Mouse (Mus musculus): ENCODE measurements around the gene Gm28047. TPM values are rescaled to one million over a fixed set of nuclear protein-coding genes. Genes with fewer than 3 reads are reported as not detected.
"Not testable (repeated sequence)": the region's sequence is repeated elsewhere in the genome, so short reads cannot be mapped to it uniquely, and the experiment has no call there.

The Gm28047 gene
- polyA plus RNA-seq, 1 experiment from 2014 or later: not detected

DNA sequence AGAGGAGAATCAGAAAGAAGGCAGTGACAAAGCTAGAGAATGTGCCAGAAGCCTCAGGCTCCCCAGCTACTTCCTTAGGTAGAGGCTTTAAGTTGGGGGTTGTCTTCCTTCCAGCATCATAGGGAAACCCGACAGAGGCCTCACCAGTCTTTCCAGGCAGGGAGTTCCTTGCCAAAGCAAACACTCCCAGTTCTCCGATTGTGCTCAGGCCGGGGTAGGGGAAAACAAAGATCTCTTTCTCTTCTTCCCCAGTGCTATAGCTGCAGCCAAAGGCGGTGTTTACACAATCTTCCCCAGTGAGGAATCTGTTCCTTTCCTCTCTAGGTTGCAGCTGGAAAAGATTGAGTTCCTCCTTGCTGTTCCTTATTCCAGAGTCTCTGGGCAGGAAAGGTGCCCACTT is 31.8 kb upstream of the Gm28047 start:
- WGBS: 4% methylated on average over 4 of the region's 4 CpGs

GRCm38 (mm10) chr15:102651928-102652660 is 27.2 kb upstream of the Gm28047 start:
- not testable (repeated sequence) for H3K9ac ChIP-seq; H3K27ac ChIP-seq; H3K4me3 ChIP-seq (replicated peaks); H3K9me3 ChIP-seq; H3K4me2 ChIP-seq; H3K4me1 ChIP-seq; H3K27me3 ChIP-seq (replicated peaks); ATAC-seq (ENCODE audit: insufficient read depth, low FRiP score, low read depth); H3K36me3 ChIP-seq
- 77% methylated on average over 9 of the region's 9 CpGs for WGBS

More for the DNA sequence above, 31.8 kb upstream of the Gm28047 start:
- Histone ChIP-seq H3K4me3 (replicated peaks) (no peak overlapping the region), H3K4me2 (peak overlapping the region; percentile 29; the same call in 1 of the 2 replicates), H3K36me3 (no peaks in the 10 kb centered on the region), H3K27ac (peak overlapping the region; percentile 96), H3K27me3 (replicated peaks) (no peaks in the 10 kb centered on the region), H3K9me3 (no peaks in the 10 kb centered on the region), H3K4me1 (peaks cover 20% of the 10 kb centered on the region), H3K9ac (no peak overlapping the region)
- peak; percentile 87 for ATAC-seq (ENCODE audit: insufficient read depth, low FRiP score, low read depth)

- Histone ChIP-seq H3K36me3 (no peaks in the 10 kb centered on the region), H3K9ac (no peak overlapping the region), H3K9me3 (no peaks in the 10 kb centered on the region), H3K4me3 (replicated peaks) (no peak overlapping the region), H3K27ac (no peak overlapping the region), H3K4me2 (no peak overlapping the region), H3K4me1 (peaks cover 4% of the 10 kb centered on the region), H3K27me3 (replicated peaks) (no peaks in the 10 kb centered on the region)
- WGBS: 64% methylated on average over 3 of the region's 3 CpGs
- ATAC-seq (ENCODE audit: insufficient read depth, low FRiP score, low read depth): no peak
Observed at GRCm38 (mm10) chr15:102651107-102651506, 26.2 kb upstream of the Gm28047 start.

GRCm38 (mm10) chr15:102635817-102636216 is 10.9 kb upstream of the Gm28047 start:
- no peak overlapping the region for H3K4me3 ChIP-seq (replicated peaks)
- ATAC-seq (ENCODE audit: insufficient read depth, low FRiP score, low read depth): no peak
- no peaks in the 10 kb centered on the region for H3K36me3 ChIP-seq
- no peak overlapping the region for H3K27ac ChIP-seq
- H3K9ac ChIP-seq: no peak overlapping the region
- no peaks in the 10 kb centered on the region for H3K4me1 ChIP-seq
- H3K4me2 ChIP-seq: no peak overlapping the region
- no peaks in the 10 kb centered on the region for H3K27me3 ChIP-seq (replicated peaks)
- WGBS: 84% methylated on average over 3 of the region's 3 CpGs
- H3K9me3 ChIP-seq: no peaks in the 10 kb centered on the region

GRCm38 (mm10) chr15:102634684-102635083 is 9.8 kb upstream of the Gm28047 start:
- no peaks in the 10 kb centered on the region for H3K27me3 ChIP-seq (replicated peaks)
- H3K9ac ChIP-seq: no peak overlapping the region
- ATAC-seq (ENCODE audit: insufficient read depth, low FRiP score, low read depth): no peak
- no peaks in the 10 kb centered on the region for H3K9me3 ChIP-seq
- no peaks in the 10 kb centered on the region for H3K36me3 ChIP-seq
- WGBS: 90% methylated on average over 8 of the region's 8 CpGs
- no peaks in the 10 kb centered on the region for H3K4me1 ChIP-seq
- H3K27ac ChIP-seq: no peak overlapping the region
- no peak overlapping the region for H3K4me3 ChIP-seq (replicated peaks)
- H3K4me2 ChIP-seq: no peak overlapping the region

DNA sequence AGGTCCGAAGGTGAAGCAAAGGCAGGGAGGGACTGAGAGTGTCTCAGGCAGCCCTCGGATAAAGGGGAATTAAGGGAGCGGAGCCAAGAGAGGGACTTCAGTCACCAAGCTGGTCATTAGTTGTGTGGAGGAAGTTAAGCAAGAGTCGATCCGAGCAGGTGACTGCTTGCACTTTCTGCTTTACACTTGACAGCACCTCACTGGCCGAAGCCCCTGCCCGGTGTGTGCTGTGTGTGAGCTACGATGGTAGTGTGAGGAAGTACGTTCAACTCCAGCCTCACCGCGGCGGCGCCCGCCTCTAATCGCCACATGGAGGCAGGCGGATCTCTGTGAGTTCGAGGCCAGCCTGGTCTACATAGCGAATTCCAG is 804 bp upstream of the Gm28047 start:
- WGBS: under 1% methylated on average over 18 of the region's 18 CpGs
- no peak for ATAC-seq (ENCODE audit: insufficient read depth, low FRiP score, low read depth)
- H3K4me1 ChIP-seq: peaks cover 13% of the 10 kb centered on the region; the same call in 1 of the 2 replicates
- H3K27me3 ChIP-seq (replicated peaks): no peaks in the 10 kb centered on the region
- peak overlapping the region; percentile 83 for H3K4me2 ChIP-seq
- no peaks in the 10 kb centered on the region for H3K9me3 ChIP-seq
- no peaks in the 10 kb centered on the region for H3K36me3 ChIP-seq
- H3K4me3 ChIP-seq (replicated peaks): peak overlapping the region; percentile 68
- peak overlapping the region; percentile 27; the same call in 1 of the 2 replicates for H3K9ac ChIP-seq
- H3K27ac ChIP-seq: peak overlapping the region; percentile 99

GRCm38 (mm10) chr15:102624291-102624969 is 437 bp downstream of the Gm28047 start:
- Histone ChIP-seq H3K36me3 (no peaks in the 10 kb centered on the region), H3K4me2 (peak overlapping the region; percentile 83), H3K27ac (peak overlapping the region; percentile 99), H3K4me3 (replicated peaks) (peak overlapping the region; percentile 68), H3K4me1 (peaks cover 13% of the 10 kb centered on the region; the same call in 1 of the 2 replicates), H3K27me3 (replicated peaks) (no peaks in the 10 kb centered on the region), H3K9me3 (no peaks in the 10 kb centered on the region), H3K9ac (peak overlapping the region; percentile 50; the same call in 1 of the 2 replicates)
- WGBS: 3% methylated on average over 17 of the region's 17 CpGs
- ATAC-seq (ENCODE audit: insufficient read depth, low FRiP score, low read depth): peak; percentile 1; the same call in 1 of the 2 replicates

DNA sequence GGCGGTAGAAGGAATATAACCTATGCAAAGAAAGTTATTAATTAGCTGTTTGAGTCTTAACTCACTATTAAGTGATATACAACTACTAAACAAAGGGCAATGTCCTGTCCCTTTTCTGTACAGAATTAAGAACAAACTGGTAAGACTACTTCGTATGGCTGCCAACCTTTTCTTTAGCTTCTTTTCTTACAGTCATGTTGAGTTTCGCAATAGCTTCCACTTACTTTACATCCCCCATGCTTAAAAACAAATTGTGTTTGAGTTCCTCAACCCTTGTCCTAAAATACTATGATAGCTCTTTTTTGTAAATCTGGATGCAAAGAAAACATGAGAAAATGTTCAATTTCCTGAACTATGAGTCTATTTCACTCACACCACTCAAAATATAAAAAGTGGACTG is 1.7 kb downstream of the Gm28047 start:
- Histone ChIP-seq H3K4me3 (replicated peaks) (no peak overlapping the region; the same call in 1 of the 2 replicates), H3K9ac (no peak overlapping the region), H3K9me3 (no peaks in the 10 kb centered on the region), H3K4me2 (peak overlapping the region; percentile 40; the same call in 1 of the 2 replicates), H3K4me1 (peaks cover 13% of the 10 kb centered on the region; the same call in 1 of the 2 replicates), H3K36me3 (no peaks in the 10 kb centered on the region), H3K27me3 (replicated peaks) (no peaks in the 10 kb centered on the region), H3K27ac (no peak overlapping the region)
- WGBS: 85% methylated on average over 3 of the region's 3 CpGs
- ATAC-seq (ENCODE audit: insufficient read depth, low FRiP score, low read depth): no peak

DNA sequence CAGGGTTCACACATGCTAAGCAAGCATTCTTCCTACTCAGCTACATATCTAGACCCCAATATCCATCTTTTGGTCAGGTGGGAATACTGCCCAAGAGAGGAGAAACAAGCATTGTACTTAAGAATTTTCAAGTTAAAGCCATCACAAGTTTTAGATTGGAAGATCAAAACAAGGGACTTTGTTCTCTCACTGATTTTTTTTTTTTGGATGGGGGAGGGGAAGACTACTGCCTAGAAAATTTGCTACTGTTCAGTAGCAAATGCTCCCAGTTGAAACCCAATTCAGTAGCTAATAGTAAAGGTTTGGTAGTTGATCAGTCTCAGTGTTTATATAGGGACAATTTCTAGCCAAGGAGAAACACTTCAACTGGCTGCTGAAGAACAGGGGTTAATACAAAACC is 2.3 kb downstream of the Gm28047 start:
- ATAC-seq (ENCODE audit: insufficient read depth, low FRiP score, low read depth): no peak
- H3K4me1 ChIP-seq: peaks cover 13% of the 10 kb centered on the region; the same call in 1 of the 2 replicates
- H3K9ac ChIP-seq: no peak overlapping the region
- no peaks in the 10 kb centered on the region for H3K27me3 ChIP-seq (replicated peaks)
- no peak overlapping the region; the same call in 1 of the 2 replicates for H3K4me2 ChIP-seq
- no peaks in the 10 kb centered on the region for H3K36me3 ChIP-seq
- no peak overlapping the region for H3K27ac ChIP-seq
- H3K4me3 ChIP-seq (replicated peaks): no peak overlapping the region
- H3K9me3 ChIP-seq: no peaks in the 10 kb centered on the region

DNA sequence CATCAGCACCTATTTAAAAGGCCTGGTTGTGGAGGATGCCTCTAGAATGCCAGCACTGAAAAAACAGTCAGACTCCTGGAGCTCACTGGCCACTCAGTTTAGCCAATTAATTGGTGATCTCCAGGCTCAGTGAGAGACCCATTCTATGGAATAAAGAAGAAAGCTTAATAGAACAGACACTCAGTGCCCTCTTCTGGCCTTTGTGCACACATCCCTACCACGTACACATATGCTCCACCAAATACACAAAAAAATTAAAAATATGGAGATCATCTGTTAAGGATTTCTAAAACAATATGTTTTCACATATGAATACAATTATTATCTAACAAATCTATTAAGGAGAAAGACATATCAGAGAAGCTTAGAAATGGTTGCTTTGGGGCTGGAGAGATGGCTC is 4.1 kb downstream of the Gm28047 start:
- Histone ChIP-seq H3K4me1 (peaks cover 9% of the 10 kb centered on the region; the same call in 1 of the 2 replicates), H3K36me3 (no peaks in the 10 kb centered on the region), H3K4me3 (replicated peaks) (no peak overlapping the region), H3K27ac (no peak overlapping the region), H3K9me3 (no peaks in the 10 kb centered on the region), H3K9ac (no peak overlapping the region), H3K4me2 (no peak overlapping the region), H3K27me3 (replicated peaks) (no peaks in the 10 kb centered on the region)
- WGBS: 89% methylated on average over 1 of the region's 1 CpGs
- ATAC-seq (ENCODE audit: insufficient read depth, low FRiP score, low read depth): no peak

- ATAC-seq (ENCODE audit: insufficient read depth, low FRiP score, low read depth): no peak
- H3K9me3 ChIP-seq: no peaks in the 10 kb centered on the region
- no peaks in the 10 kb centered on the region for H3K36me3 ChIP-seq
- no peaks in the 10 kb centered on the region for H3K27me3 ChIP-seq (replicated peaks)
- no peak overlapping the region for H3K27ac ChIP-seq
- 96% methylated on average over 5 of the region's 5 CpGs for WGBS
- no peak overlapping the region for H3K4me3 ChIP-seq (replicated peaks)
- no peak overlapping the region for H3K4me2 ChIP-seq
- H3K4me1 ChIP-seq: peaks cover 8% of the 10 kb centered on the region; the same call in 1 of the 2 replicates
- no peak overlapping the region for H3K9ac ChIP-seq
Observed at GRCm38 (mm10) chr15:102619486-102619885, 5.4 kb downstream of the Gm28047 start.

- Histone ChIP-seq H3K4me2 (no peak overlapping the region), H3K4me3 (replicated peaks) (no peak overlapping the region), H3K9ac (no peak overlapping the region), H3K27ac (no peak overlapping the region), H3K9me3 (no peaks in the 10 kb centered on the region), H3K27me3 (replicated peaks) (no peaks in the 10 kb centered on the region), H3K36me3 (no peaks in the 10 kb centered on the region), H3K4me1 (no peaks in the 10 kb centered on the region)
- whole genome bisulfite sequencing: 85% methylated on average over 1 of the region's 1 CpGs
- ATAC-seq (ENCODE audit: insufficient read depth, low FRiP score, low read depth): no peak
Observed at GRCm38 (mm10) chr15:102617654-102618053, 7.2 kb downstream of the Gm28047 start.
